Mouse (Mus musculus): ENCODE measurements at regions not wholly inside any gene's neighbourhood (a gene's known extent, or its start where the extent isn't known, plus 50 kb on each side); places are given as distances from the start of the nearest gene placed in this dataset.
"Not testable (repeated sequence)": the region's sequence is repeated elsewhere in the genome, so short reads cannot be mapped to it uniquely, and the experiment has no call there.

- in situ Hi-C loops (cut with MboI; ENCODE audit: unreplicated experiment in 2 of 2) = no loop called here
Observed at GRCm38 (mm10) chrX:157107747-157108146, 307.4 kb downstream of the Phex start.

GRCm38 (mm10) chrX:157080025-157080424 is 335.1 kb downstream of the Phex start:
- in situ Hi-C loops (cut with MboI; ENCODE audit: unreplicated experiment in 2 of 2) = no loop called here

GRCm38 (mm10) chrX:157079606-157080005 is 335.5 kb downstream of the Phex start:
- in situ Hi-C loops (cut with MboI; ENCODE audit: unreplicated experiment in 2 of 2) = no loop called here

- in situ Hi-C loops (cut with MboI; ENCODE audit: unreplicated experiment in 2 of 2) = not testable (repeated sequence)
Observed at GRCm38 (mm10) chrX:157078061-157078460, 337.1 kb downstream of the Phex start.

GRCm38 (mm10) chrX:157076193-157076592 is 338.9 kb downstream of the Phex start:
- in situ Hi-C loops (cut with MboI; ENCODE audit: unreplicated experiment in 2 of 2) = no loop called here

- in situ Hi-C loops (cut with MboI; ENCODE audit: unreplicated experiment in 2 of 2) = no loop called here
Observed at GRCm38 (mm10) chrX:157051629-157052315, 363.3 kb downstream of the Phex start.

- in situ Hi-C loops (cut with MboI; ENCODE audit: unreplicated experiment in 2 of 2) = no loop called here
Observed at GRCm38 (mm10) chrX:157028913-157029312, 386.2 kb downstream of the Phex start.

- in situ Hi-C loops (cut with MboI; ENCODE audit: unreplicated experiment in 2 of 2) = no loop called here
Observed at GRCm38 (mm10) chrX:157024343-157024742, 390.8 kb downstream of the Phex start.

- in situ Hi-C loops (cut with MboI; ENCODE audit: unreplicated experiment in 2 of 2) = no loop called here
Observed at GRCm38 (mm10) chrX:157021851-157022250, 393.3 kb downstream of the Phex start.

GRCm38 (mm10) chrX:157020337-157020736 is 394.8 kb downstream of the Phex start:
- in situ Hi-C loops (cut with MboI; ENCODE audit: unreplicated experiment in 2 of 2) = no loop called here

GRCm38 (mm10) chrX:156989986-156990518 is 425.1 kb downstream of the Phex start:
- in situ Hi-C loops (cut with MboI; ENCODE audit: unreplicated experiment in 2 of 2) = no loop called here

- in situ Hi-C loops (cut with MboI; ENCODE audit: unreplicated experiment in 2 of 2) = no loop called here
Observed at GRCm38 (mm10) chrX:156947093-156947492, 468.0 kb downstream of the Phex start.

GRCm38 (mm10) chrX:156944223-156944622 is 470.9 kb downstream of the Phex start:
- in situ Hi-C loops (cut with MboI; ENCODE audit: unreplicated experiment in 2 of 2) = no loop called here

GRCm38 (mm10) chrX:156913363-156913762 is 501.7 kb downstream of the Phex start:
- in situ Hi-C loops (cut with MboI; ENCODE audit: unreplicated experiment in 2 of 2) = loop anchor here in 1 of 2 experiments (10.0 kb wide), 1 partner anchor 541 kb away; no protein-coding TSS in a partner anchor

Measured in v-Abl transformed pro-B cells (cell line).